Mouse (Mus musculus): ENCODE measurements around the gene Gfpt2. TPM values are rescaled to one million over a fixed set of nuclear protein-coding genes. Genes with fewer than 3 reads are reported as not detected.

The Gfpt2 gene
- total RNA-seq, 1 experiment, result 28.0 TPM

DNA sequence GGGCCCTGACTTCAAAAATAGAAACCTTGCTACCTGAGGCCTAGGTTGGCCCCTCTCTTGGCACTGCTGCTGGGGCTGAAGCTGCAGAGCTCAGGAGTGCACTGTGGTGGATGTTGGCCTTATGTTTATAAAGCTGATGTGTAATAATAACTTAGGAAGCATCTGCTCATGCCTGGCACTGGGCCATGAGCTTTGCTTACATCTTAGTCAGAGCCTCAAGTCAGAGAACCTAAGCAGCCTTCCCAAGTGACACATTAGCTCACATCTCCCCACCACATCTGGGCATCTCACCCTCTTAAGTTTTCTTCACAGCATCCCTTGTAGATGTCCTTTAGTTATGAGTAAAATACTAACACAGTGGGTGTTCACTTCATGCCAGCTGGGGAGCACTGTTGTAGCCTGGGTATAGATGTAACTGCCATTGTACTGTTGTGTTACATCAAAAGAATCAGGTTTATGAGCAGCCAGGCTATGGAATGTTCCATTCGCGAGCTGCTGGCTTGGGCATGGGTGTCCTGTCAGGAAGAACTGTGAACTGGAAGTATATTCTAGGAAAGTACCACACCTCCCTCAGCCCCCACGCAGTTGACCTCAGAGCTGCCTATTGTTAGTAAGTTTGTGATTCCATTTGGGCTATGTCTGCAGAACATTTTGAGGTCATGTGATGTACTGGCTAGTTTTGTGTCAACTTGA lies 86.1 kb downstream of the Gfpt2 start:
- DNase-seq (ENCODE audit: low read depth, low spot score), result no peak
- H3K9ac ChIP-seq (ENCODE audit: insufficient read depth, low read depth, low read length, poor library complexity, severe bottlenecking), result no peak overlapping the region
- in situ Hi-C loops (cut with MboI; ENCODE audit: low sequenced_read_pairs in 2 of 2, unreplicated experiment in 2 of 2), result no loop called here
- no peaks in the 10 kb centered on the region for H3K4me1 ChIP-seq (ENCODE audit: control insufficient read depth in 2 of 2, insufficient read depth in 2 of 2, low read length in 2 of 2, poor library complexity in 1 of 2)
- TF ChIP-seq HCFC1 (IDR thresholded peaks at IDR 0.05; ENCODE audit: borderline replicate concordance, insufficient read depth, low read length) (no peak), ZNF384 (IDR thresholded peaks at IDR 0.05; ENCODE audit: low read depth, low read length) (no peak), ZC3H11A (IDR thresholded peaks at IDR 0.05; ENCODE audit: borderline replicate concordance, low read depth, low read length) (no peak), MAFK (IDR thresholded peaks at IDR 0.05; ENCODE audit: insufficient read depth, low read depth, low read length) (no peak), CHD2 (IDR thresholded peaks at IDR 0.05; ENCODE audit: low read depth, low read length) (no peak)
- peaks cover 7% of the 10 kb centered on the region for H3K36me3 ChIP-seq (ENCODE audit: control insufficient read depth, insufficient read depth, low read length, poor library complexity, severe bottlenecking)
- H3K9me3 ChIP-seq (ENCODE audit: control insufficient read depth, insufficient read depth, low read depth, low read length), result no peaks in the 10 kb centered on the region
- no peak overlapping the region for H3K4me3 ChIP-seq (ENCODE audit: insufficient read depth in 1 of 2, low read depth in 1 of 2, low read length in 2 of 2, poor library complexity in 1 of 2, severe bottlenecking in 1 of 2)
- H3K27ac ChIP-seq (ENCODE audit: insufficient read depth, low read depth, low read length, poor library complexity, severe bottlenecking), result no peak overlapping the region

DNA sequence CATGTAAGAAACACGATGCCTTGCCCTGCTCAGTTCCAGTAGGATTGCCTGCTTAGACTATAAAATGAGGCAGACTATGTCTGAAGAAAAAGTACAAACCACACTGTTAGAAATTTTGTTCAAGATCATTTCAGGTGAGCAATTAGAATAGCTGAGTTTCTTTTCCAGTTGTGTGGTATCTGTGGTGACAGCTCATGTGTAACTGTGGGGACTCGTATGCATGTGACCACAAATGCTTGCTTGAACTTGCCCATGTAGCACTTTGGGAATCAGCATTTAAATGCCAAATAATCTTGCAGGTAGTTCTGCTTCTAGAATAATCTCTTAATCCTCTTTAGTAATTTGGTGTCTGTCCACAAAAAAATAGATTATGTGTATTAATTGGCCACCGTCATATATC lies 89.4 kb downstream of the Gfpt2 start:
- no peaks in the 10 kb centered on the region for H3K4me1 ChIP-seq (ENCODE audit: control insufficient read depth in 2 of 2, insufficient read depth in 2 of 2, low read length in 2 of 2, poor library complexity in 1 of 2)
- peaks cover 10% of the 10 kb centered on the region for H3K36me3 ChIP-seq (ENCODE audit: control insufficient read depth, insufficient read depth, low read length, poor library complexity, severe bottlenecking)
- no peak overlapping the region for H3K4me3 ChIP-seq (ENCODE audit: insufficient read depth in 1 of 2, low read depth in 1 of 2, low read length in 2 of 2, poor library complexity in 1 of 2, severe bottlenecking in 1 of 2)
- DNase-seq (ENCODE audit: low read depth, low spot score), result no peak
- in situ Hi-C loops (cut with MboI; ENCODE audit: low sequenced_read_pairs in 2 of 2, unreplicated experiment in 2 of 2), result no loop called here
- TF ChIP-seq CHD2 (IDR thresholded peaks at IDR 0.05; ENCODE audit: low read depth, low read length) (no peak), HCFC1 (IDR thresholded peaks at IDR 0.05; ENCODE audit: borderline replicate concordance, insufficient read depth, low read length) (no peak), ZNF384 (IDR thresholded peaks at IDR 0.05; ENCODE audit: low read depth, low read length) (no peak), MAFK (IDR thresholded peaks at IDR 0.05; ENCODE audit: insufficient read depth, low read depth, low read length) (no peak), ZC3H11A (IDR thresholded peaks at IDR 0.05; ENCODE audit: borderline replicate concordance, low read depth, low read length) (no peak)
- H3K9ac ChIP-seq (ENCODE audit: insufficient read depth, low read depth, low read length, poor library complexity, severe bottlenecking), result no peak overlapping the region
- no peak overlapping the region; the same call in 1 of the 2 replicates for H3K27ac ChIP-seq (ENCODE audit: insufficient read depth, low read depth, low read length, poor library complexity, severe bottlenecking)
- H3K9me3 ChIP-seq (ENCODE audit: control insufficient read depth, insufficient read depth, low read depth, low read length), result no peaks in the 10 kb centered on the region

Other genes starting within 250 kb of the Gfpt2 start
- not detected in 2 replicates for gene Olfr1380, start 237.3 kb upstream of the Gfpt2 start, total RNA-seq (2012; rRNA removed)
- gene Flt4, start 184.9 kb upstream of the Gfpt2 start, total RNA-seq (2012; rRNA removed), result 4.3 and 6.7 TPM in 2 replicates
- 1.4 and 1.6 TPM in 2 replicates for gene Scgb3a1, start 130.6 kb upstream of the Gfpt2 start, total RNA-seq (2012; rRNA removed)
- gene Cnot6, start 81.5 kb upstream of the Gfpt2 start, total RNA-seq (2012; rRNA removed), result 39.4 and 45.8 TPM in 2 replicates
- 27.8 and 28.1 TPM in 2 replicates for gene Mapk9, start 52.6 kb downstream of the Gfpt2 start, total RNA-seq (2012; rRNA removed)
- 0.76 and 0.79 TPM in 2 replicates for gene Rasgef1c, start 107.7 kb downstream of the Gfpt2 start, total RNA-seq (2012; rRNA removed)
- gene Rnf130, start 231.2 kb downstream of the Gfpt2 start, total RNA-seq (2012; rRNA removed), result 23.9 and 25.0 TPM in 2 replicates